Mouse (Mus musculus) CD4-positive, CD25-positive, alpha-beta regulatory T cell, adult 4 months (primary cell): Measurements from ENCODE around the gene Adam22. TPM values are rescaled to one million over a fixed set of nuclear protein-coding genes. Genes with fewer than 3 reads are reported as not detected.

Experiments used
- ATAC-seq: one replicate; pipeline ENCODE4 v1.8.0; 2017
- polyA plus RNA-seq, 2 experiments: library from polyadenylated mRNA; unstranded; fragments of 100-300 nt; shearing (Covaris generic); gene quantifications; one replicate each; pipeline ENCODE4 v1.2.1; 2017

Adam22 gene
- polyA plus RNA-seq, 2 experiments from 2014 or later: 0.85 to 1.0 TPM

- no peak for ATAC-seq
Measured at GRCm38 (mm10) chr5:8151645-8152044, 216.3 kb downstream of the Adam22 start.

- no peak for ATAC-seq
Measured at GRCm38 (mm10) chr5:8146146-8146545, 221.8 kb downstream of the Adam22 start.

- no peak for ATAC-seq
Measured at GRCm38 (mm10) chr5:8145473-8145872, 222.5 kb downstream of the Adam22 start.

GRCm38 (mm10) chr5:8132546-8132945 is 235.4 kb downstream of the Adam22 start:
- no peak for ATAC-seq

GRCm38 (mm10) chr5:8131918-8132317 is 236.0 kb downstream of the Adam22 start:
- no peak for ATAC-seq

GRCm38 (mm10) chr5:8129750-8130149 is 238.2 kb downstream of the Adam22 start:
- ATAC-seq: no peak

GRCm38 (mm10) chr5:8120926-8121325 is 247.0 kb downstream of the Adam22 start:
- no peak for ATAC-seq

GRCm38 (mm10) chr5:8120087-8120486 is 247.9 kb downstream of the Adam22 start:
- ATAC-seq: no peak

- ATAC-seq: no peak
Measured at GRCm38 (mm10) chr5:8116561-8117168, 251.3 kb downstream of the Adam22 start.

GRCm38 (mm10) chr5:8112246-8112645 is 255.7 kb downstream of the Adam22 start:
- ATAC-seq: no peak

- ATAC-seq: no peak
Measured at GRCm38 (mm10) chr5:8111691-8112090, 256.3 kb downstream of the Adam22 start.

- no peak for ATAC-seq
Measured at GRCm38 (mm10) chr5:8095689-8096088, 272.3 kb downstream of the Adam22 start.

GRCm38 (mm10) chr5:8094921-8095320 is 273.0 kb downstream of the Adam22 start:
- no peak for ATAC-seq

- ATAC-seq: no peak
Measured at GRCm38 (mm10) chr5:8088147-8088546, 279.8 kb downstream of the Adam22 start.

GRCm38 (mm10) chr5:8085661-8086060 is 282.3 kb downstream of the Adam22 start:
- no peak for ATAC-seq

- no peak for ATAC-seq
Measured at GRCm38 (mm10) chr5:8082800-8083509, 285.0 kb downstream of the Adam22 start.

- ATAC-seq: no peak
Measured at GRCm38 (mm10) chr5:8077481-8077880, 290.5 kb downstream of the Adam22 start.

GRCm38 (mm10) chr5:8073901-8074561 is 293.9 kb downstream of the Adam22 start:
- ATAC-seq: no peak

- ATAC-seq: no peak
Measured at GRCm38 (mm10) chr5:8073406-8073805, 294.6 kb downstream of the Adam22 start.

GRCm38 (mm10) chr5:8063207-8063606 is 304.8 kb downstream of the Adam22 start:
- ATAC-seq: no peak

GRCm38 (mm10) chr5:8062469-8062868 is 305.5 kb downstream of the Adam22 start:
- ATAC-seq: no peak

- no peak for ATAC-seq
Measured at GRCm38 (mm10) chr5:8058056-8058455, 309.9 kb downstream of the Adam22 start.

- no peak for ATAC-seq
Measured at GRCm38 (mm10) chr5:8057018-8057323, 311.0 kb downstream of the Adam22 start.
